Mouse (Mus musculus): ENCODE measurements around the gene Nemf. TPM values are rescaled to one million over a fixed set of nuclear protein-coding genes. Genes with fewer than 3 reads are reported as not detected.

Gene Nemf
- total RNA-seq (2023), result 10 to 100 TPM; 28.9 to 36.5 TPM

DNA sequence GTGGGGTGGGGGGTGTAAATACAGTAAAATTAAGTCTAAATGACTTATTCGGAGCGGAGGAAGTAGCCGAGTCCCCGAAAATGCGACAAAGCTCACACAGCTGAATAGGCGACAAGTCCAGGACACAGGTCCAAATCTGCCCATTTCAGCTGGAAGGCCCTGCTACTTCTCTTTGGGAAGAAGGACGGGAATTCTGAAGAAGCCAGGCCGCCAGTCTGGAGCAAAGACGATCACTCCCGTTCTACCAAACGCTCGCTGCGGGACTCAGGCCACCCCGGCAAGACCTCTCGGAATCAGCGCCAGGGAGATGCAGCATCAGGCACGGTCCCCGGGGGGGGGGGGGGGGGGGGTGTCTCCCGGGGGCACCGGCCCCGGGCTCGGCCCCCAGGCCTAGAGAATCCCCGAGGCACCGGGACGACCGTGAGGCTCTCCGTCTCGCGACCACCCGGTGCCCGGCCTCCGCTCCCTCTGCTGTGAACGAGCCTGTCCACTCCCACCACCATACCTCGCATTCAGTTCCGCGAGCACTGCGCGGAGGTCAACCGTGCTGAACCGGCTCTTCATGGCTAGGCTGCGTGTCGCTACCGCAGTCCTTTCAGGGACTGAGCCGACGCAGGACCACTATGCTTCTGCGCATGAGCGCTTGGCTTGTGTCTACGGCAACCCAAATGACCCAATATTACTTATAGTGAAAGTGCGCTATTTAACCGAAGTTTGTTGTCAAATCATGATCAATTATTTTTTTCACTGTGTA is at the start of gene Nemf:
TSS of gene Nemf (minus strand) at position 620 of the 754 bp plus-strand sequence.

DNA sequence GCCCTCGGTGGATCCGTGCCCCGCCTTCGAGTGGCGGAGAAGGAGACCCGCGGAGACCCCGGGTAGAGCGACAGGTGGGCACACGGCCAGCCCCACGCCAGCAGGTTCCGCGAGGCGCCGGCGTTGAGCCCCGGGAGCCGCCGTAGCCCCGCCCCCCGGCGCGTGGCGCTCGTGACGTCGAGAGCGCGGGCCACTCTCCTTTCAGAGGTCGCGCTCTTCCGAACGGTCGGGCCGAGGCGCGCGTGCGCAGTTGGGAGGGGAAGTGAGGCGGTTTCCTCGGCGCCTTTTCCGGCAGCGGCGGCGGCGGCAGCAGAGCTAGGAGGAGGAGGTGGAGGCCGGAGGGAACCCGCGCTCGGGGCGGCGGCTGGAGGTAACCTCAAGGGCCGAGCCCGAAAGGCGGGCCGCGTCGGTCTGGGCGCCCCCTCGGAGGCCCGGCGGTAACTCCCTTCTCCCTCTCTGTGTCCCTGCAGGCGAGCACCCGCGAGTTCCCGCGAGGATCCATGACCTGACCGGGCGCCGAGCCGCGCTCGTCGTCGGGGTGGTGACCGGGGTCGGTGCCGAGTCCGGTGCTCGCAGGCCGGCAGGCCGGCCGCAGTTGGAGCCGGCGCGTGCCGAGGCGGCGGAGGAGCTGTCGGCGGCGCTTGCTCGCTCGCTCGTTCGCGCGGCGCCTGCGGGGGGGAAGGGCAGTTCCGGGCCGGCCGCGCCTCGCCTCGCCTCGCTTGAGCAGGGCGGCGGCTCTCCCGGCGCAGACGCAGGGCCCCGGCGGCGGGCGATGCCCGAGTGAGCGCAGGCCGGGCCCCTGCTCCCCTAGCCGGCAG is 15.1 kb upstream of the Nemf start, which contains the start of the genes Arf6 and Gm9887:
TSS of gene Arf6 (plus strand) at position 297 of the 818 bp plus-strand sequence.
TSS of gene Gm9887 (minus strand) at position 605 of the 818 bp plus-strand sequence.

DNA sequence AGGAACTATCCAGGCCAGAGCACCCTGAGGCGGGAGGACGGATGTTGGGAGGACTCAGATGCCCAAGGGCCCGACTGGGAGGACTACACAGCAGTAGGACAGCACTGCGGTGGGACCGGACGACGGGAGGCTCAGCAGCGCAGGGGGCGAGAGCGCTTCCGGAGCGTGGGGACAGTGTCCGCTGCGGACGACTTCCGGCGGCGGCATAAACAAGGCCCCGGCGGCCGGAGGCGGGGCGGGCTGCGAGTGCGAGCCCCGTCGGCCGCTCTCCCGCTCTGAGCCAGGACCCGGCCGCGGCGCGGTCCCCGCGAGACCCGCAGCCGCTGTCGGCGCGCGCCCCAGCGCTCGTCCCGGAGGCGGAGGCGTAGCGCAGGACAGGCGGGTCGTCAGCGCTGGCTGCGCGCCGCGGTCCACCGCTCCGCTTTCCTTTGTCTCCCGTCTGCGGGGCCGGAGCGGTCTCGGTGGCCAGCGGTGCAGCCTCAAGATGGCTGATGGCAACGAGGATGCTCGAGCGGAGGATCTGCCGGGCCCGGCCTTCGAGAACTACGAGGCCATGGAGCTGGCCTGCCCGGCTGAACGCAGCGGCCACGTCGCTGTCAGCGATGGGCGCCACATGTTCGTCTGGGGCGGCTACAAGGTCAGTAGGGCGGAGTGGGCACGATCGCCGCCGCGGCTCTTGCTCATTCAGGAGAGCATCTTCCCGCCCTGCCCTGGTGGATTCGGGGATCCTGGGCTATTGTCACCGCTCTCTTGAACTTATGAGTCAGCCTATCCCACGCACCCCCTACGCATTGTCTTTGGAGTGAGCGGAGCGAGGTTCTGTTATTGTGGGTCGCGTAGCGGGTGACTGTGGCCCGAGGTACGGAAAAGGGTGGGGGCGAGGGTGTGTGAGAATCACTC is 60.2 kb downstream of the Nemf start, which contains the start of gene Klhdc2:
TSS of gene Klhdc2 (plus strand) at position 171 of the 900 bp plus-strand sequence.

Other genes with a start within 250 kb of the Nemf start
- 1,000 to 10,000 TPM; 1,662 to 1,683 TPM for gene Rps29, start 198.0 kb downstream of the Nemf start, total RNA-seq (2023)
- gene Lrr1, start 188.4 kb downstream of the Nemf start, total RNA-seq (2023), result 1 to 10 TPM; 4.7 to 5.9 TPM
- 100 to 1,000 TPM; 236 to 244 TPM for gene Rpl36al, start 173.1 kb downstream of the Nemf start, total RNA-seq (2023)
- gene Mgat2, start 173.0 kb downstream of the Nemf start, total RNA-seq (2023), result 10 to 100 TPM; 31.6 to 34.1 TPM
- 1 to 10 TPM; 5.2 to 5.5 TPM for gene Gm49383, start 160.1 kb downstream of the Nemf start, total RNA-seq (2023)
- gene Dnaaf2, start 158.7 kb downstream of the Nemf start, total RNA-seq (2023), result 1 to 10 TPM; 1.5 to 1.8 TPM
- 1 to 10 TPM; 7.3 to 7.7 TPM for gene Gm49384, start 152.9 kb downstream of the Nemf start, total RNA-seq (2023)
- 10 to 100 TPM; 11.0 to 11.7 TPM for gene Pole2, start 129.0 kb downstream of the Nemf start, total RNA-seq (2023)
- gene Klhdc1, start 116.0 kb downstream of the Nemf start, total RNA-seq (2023), result 1 to 10 TPM in 1 of 2 experiments, under 1 TPM in 1; 0.51 to 1.0 TPM
- 10 to 100 TPM; 21.8 to 22.7 TPM for gene Klhdc2, start 60.5 kb downstream of the Nemf start, total RNA-seq (2023)
- gene Arf6, start 15.0 kb upstream of the Nemf start, total RNA-seq (2023), result 100 to 1,000 TPM; 129 to 130 TPM
- gene Gm9887, start 15.3 kb upstream of the Nemf start, total RNA-seq (2023), result not detected
- gene Vcpkmt, start 225.9 kb upstream of the Nemf start, total RNA-seq (2023), result 1 to 10 TPM; 3.6 to 4.1 TPM

Measured in neutrophil, adult 83 days (primary cell).